Mouse (Mus musculus): Measurements from ENCODE around the gene B4galnt2. TPM values are rescaled to one million over a fixed set of nuclear protein-coding genes. Genes with fewer than 3 reads are reported as not detected.

B4galnt2 gene
- polyA plus RNA-seq, 1 experiment from 2014 or later, result 0.14 TPM

- Histone ChIP-seq H3K9me3 (no peaks in the 10 kb centered on the region), H3K4me3 (no peak overlapping the region), H3K4me1 (replicated peaks) (peaks cover 17% of the 10 kb centered on the region), H3K36me3 (no peaks in the 10 kb centered on the region), H3K27me3 (ENCODE audit: insufficient read depth, poor library complexity, severe bottlenecking) (peaks cover 40% of the 10 kb centered on the region), H3K27ac (no peak overlapping the region)
- DNase-seq (ENCODE audit: low spot score), result no peak
- 61% methylated on average over 6 of the region's 6 CpGs for WGBS
These were observed 71.2 kb downstream of the B4galnt2 start for GRCm38 (mm10) chr11:95843421-95843950.

GRCm38 (mm10) chr11:95842953-95843352 lies 71.7 kb downstream of the B4galnt2 start:
- Histone ChIP-seq H3K9me3 (no peaks in the 10 kb centered on the region), H3K36me3 (no peaks in the 10 kb centered on the region), H3K27me3 (ENCODE audit: insufficient read depth, poor library complexity, severe bottlenecking) (peaks cover 42% of the 10 kb centered on the region), H3K27ac (no peak overlapping the region), H3K4me3 (no peak overlapping the region), H3K4me1 (replicated peaks) (peaks cover 18% of the 10 kb centered on the region)
- no peak for DNase-seq (ENCODE audit: low spot score)
- 83% methylated on average over 5 of the region's 5 CpGs for WGBS

- peak within 1 kb of the TSS; percentile 34 for H3K4me3 ChIP-seq
- H3K4me1 ChIP-seq (replicated peaks), result peaks cover 18% of the 10 kb centered on the region
- 12% methylated on average over 11 of the region's 11 CpGs for WGBS
- H3K9me3 ChIP-seq, result no peaks in the 10 kb centered on the region
- peak within 1 kb of the TSS; percentile 62 for H3K27ac ChIP-seq
- H3K27me3 ChIP-seq (ENCODE audit: insufficient read depth, poor library complexity, severe bottlenecking), result peaks cover 49% of the 10 kb centered on the region
- peak; percentile 26 for DNase-seq (ENCODE audit: low spot score)
- no peaks in the 10 kb centered on the region for H3K36me3 ChIP-seq
These were observed 72.5 kb downstream of the B4galnt2 start, which contains the start of gene Abi3 for GRCm38 (mm10) chr11:95842074-95842681. Abi3 (minus strand) TSS chr11:95842476.

- H3K36me3 ChIP-seq, result no peaks in the 10 kb centered on the region
- peaks cover 18% of the 10 kb centered on the region for H3K4me1 ChIP-seq (replicated peaks)
- H3K27me3 ChIP-seq (ENCODE audit: insufficient read depth, poor library complexity, severe bottlenecking), result peaks cover 57% of the 10 kb centered on the region
- 0 out of 2 replicates have a peak overlapping the region, but pooled peaks have one; percentile 62 for H3K27ac ChIP-seq
- H3K9me3 ChIP-seq, result no peaks in the 10 kb centered on the region
- DNase-seq (ENCODE audit: low spot score), result no peak
- 60% methylated on average over 10 of the region's 10 CpGs for WGBS
- peak overlapping the region; percentile 34 for H3K4me3 ChIP-seq
These were observed 73.2 kb downstream of the B4galnt2 start for GRCm38 (mm10) chr11:95841498-95841830.

- Histone ChIP-seq H3K9me3 (no peaks in the 10 kb centered on the region), H3K4me3 (peak overlapping the region; percentile 34; the same call in 1 of the 2 replicates), H3K27me3 (ENCODE audit: insufficient read depth, poor library complexity, severe bottlenecking) (peaks cover 62% of the 10 kb centered on the region), H3K36me3 (no peaks in the 10 kb centered on the region), H3K27ac (no peak overlapping the region), H3K4me1 (replicated peaks) (peaks cover 21% of the 10 kb centered on the region)
- 77% methylated on average over 5 of the region's 5 CpGs for WGBS
- no peak for DNase-seq (ENCODE audit: low spot score)
These were observed 73.8 kb downstream of the B4galnt2 start for GRCm38 (mm10) chr11:95840694-95841497.

- Histone ChIP-seq H3K4me3 (no peak overlapping the region), H3K36me3 (no peaks in the 10 kb centered on the region), H3K27me3 (ENCODE audit: insufficient read depth, poor library complexity, severe bottlenecking) (peaks cover 79% of the 10 kb centered on the region), H3K9me3 (no peaks in the 10 kb centered on the region), H3K27ac (no peak overlapping the region), H3K4me1 (replicated peaks) (peaks cover 37% of the 10 kb centered on the region)
- WGBS, result 73% methylated on average over 8 of the region's 8 CpGs
- DNase-seq (ENCODE audit: low spot score), result no peak
These were observed 75.5 kb downstream of the B4galnt2 start for GRCm38 (mm10) chr11:95838999-95839868.

- Histone ChIP-seq H3K4me1 (replicated peaks) (peaks cover 44% of the 10 kb centered on the region), H3K27me3 (ENCODE audit: insufficient read depth, poor library complexity, severe bottlenecking) (peaks cover 83% of the 10 kb centered on the region), H3K9me3 (no peaks in the 10 kb centered on the region), H3K36me3 (no peaks in the 10 kb centered on the region), H3K4me3 (no peak overlapping the region), H3K27ac (no peak overlapping the region)
- WGBS, result 80% methylated on average over 4 of the region's 4 CpGs
- DNase-seq (ENCODE audit: low spot score), result no peak
These were observed 76.1 kb downstream of the B4galnt2 start for GRCm38 (mm10) chr11:95838598-95838997.

- Histone ChIP-seq H3K4me3 (no peak within 1 kb of the TSS), H3K36me3 (no peaks in the 10 kb centered on the region), H3K9me3 (no peaks in the 10 kb centered on the region), H3K4me1 (replicated peaks) (peaks cover 53% of the 10 kb centered on the region), H3K27me3 (ENCODE audit: insufficient read depth, poor library complexity, severe bottlenecking) (peaks cover 84% of the 10 kb centered on the region), H3K27ac (no peak within 1 kb of the TSS)
- DNase-seq (ENCODE audit: low spot score), result no peak
- WGBS, result 87% methylated on average over 10 of the region's 10 CpGs
These were observed 77.6 kb downstream of the B4galnt2 start, which contains the start of gene Gngt2 for GRCm38 (mm10) chr11:95837059-95837458. Gngt2 (plus strand) TSS chr11:95837216.

GRCm38 (mm10) chr11:95836433-95836832 lies 78.3 kb downstream of the B4galnt2 start:
- Histone ChIP-seq H3K36me3 (no peaks in the 10 kb centered on the region), H3K27me3 (ENCODE audit: insufficient read depth, poor library complexity, severe bottlenecking) (peaks cover 84% of the 10 kb centered on the region), H3K4me3 (no peak overlapping the region), H3K27ac (no peak overlapping the region), H3K9me3 (no peaks in the 10 kb centered on the region), H3K4me1 (replicated peaks) (peaks cover 56% of the 10 kb centered on the region)
- no peak for DNase-seq (ENCODE audit: low spot score)
- WGBS, result 74% methylated on average over 6 of the region's 6 CpGs

GRCm38 (mm10) chr11:95835832-95836231 lies 78.9 kb downstream of the B4galnt2 start:
- Histone ChIP-seq H3K9me3 (no peaks in the 10 kb centered on the region), H3K27ac (0 out of 2 replicates have a peak overlapping the region, but pooled peaks have one; percentile 9), H3K4me3 (no peak overlapping the region), H3K27me3 (ENCODE audit: insufficient read depth, poor library complexity, severe bottlenecking) (peaks cover 84% of the 10 kb centered on the region), H3K36me3 (no peaks in the 10 kb centered on the region), H3K4me1 (replicated peaks) (peaks cover 62% of the 10 kb centered on the region)
- no peak for DNase-seq (ENCODE audit: low spot score)
- WGBS, result 43% methylated on average over 6 of the region's 6 CpGs

GRCm38 (mm10) chr11:95834742-95835710 lies 79.7 kb downstream of the B4galnt2 start:
- no peak for DNase-seq (ENCODE audit: low spot score)
- WGBS, result 23% methylated on average over 15 of the region's 15 CpGs
- no peaks in the 10 kb centered on the region for H3K9me3 ChIP-seq
- H3K27me3 ChIP-seq (ENCODE audit: insufficient read depth, poor library complexity, severe bottlenecking), result peaks cover 85% of the 10 kb centered on the region
- H3K4me1 ChIP-seq (replicated peaks), result peaks cover 70% of the 10 kb centered on the region
- peak overlapping the region; percentile 29; the same call in 1 of the 2 replicates for H3K27ac ChIP-seq
- no peaks in the 10 kb centered on the region for H3K36me3 ChIP-seq
- H3K4me3 ChIP-seq, result peak overlapping the region; percentile 30; the same call in 1 of the 2 replicates
